Mouse (Mus musculus) heart, adult 10 weeks (tissue): Measurements from ENCODE around the gene 4930433I11Rik. TPM values are rescaled to one million over a fixed set of nuclear protein-coding genes. Genes with fewer than 3 reads are reported as not detected.

ENCODE experiments used
- polyA plus RNA-seq: library from polyadenylated mRNA; stranded (reverse); fragments of 350-450 nt; fragmentation: Illumina TruSeq; extraction: RNeasy Lipid Tissue Mini Kit (QIAGEN cat#74804); gene quantifications from one replicate; pipeline ENCODE4 v1.2.3, GENCODE M21; 2014; ENCODE audit warnings: low read depth, low replicate concordance

Gene 4930433I11Rik
- polyA plus RNA-seq: not detected

DNA sequence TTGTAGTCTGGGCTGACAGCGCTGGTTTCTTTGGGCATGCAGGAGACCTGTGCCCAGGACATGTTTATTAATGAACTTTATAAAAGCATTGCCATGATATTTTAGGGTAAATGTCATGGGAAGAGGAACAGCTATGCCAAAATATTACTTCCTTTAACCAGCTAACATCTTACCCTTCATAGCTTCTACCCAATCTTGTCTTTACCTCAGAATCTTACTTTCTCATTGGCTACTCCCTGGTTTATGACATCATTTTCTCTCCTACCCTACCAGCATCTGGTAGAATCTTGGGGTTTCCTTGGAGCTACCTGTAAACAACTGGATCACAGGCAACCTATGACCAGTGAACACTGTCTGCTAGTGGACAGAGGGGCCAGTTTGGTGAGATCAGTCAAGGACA, at the start of gene 4930433I11Rik:
4930433I11Rik (plus strand) TSS at position 301 of the 400 bp plus-strand sequence.

DNA sequence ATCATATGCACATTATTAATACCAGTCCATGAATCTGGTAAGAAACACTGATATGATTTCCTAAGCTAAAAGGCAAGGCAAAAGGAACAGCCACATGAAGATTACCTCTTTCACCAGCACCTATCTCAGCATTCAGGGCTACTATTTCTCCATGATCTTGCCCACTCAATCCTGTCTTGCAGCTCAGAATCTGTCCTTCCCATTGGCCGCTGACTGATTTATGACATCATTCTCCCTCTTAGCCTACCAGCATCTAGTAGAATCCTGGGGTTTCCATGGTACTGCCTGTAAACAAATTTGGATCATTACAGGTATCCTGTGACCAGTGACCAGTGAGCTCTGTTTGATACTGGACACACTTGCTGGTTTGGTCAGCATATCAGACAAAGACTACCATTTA, 45.1 kb downstream of the 4930433I11Rik start, which contains the start of gene Gm4884:
Gm4884 (plus strand) TSS at position 301 of the 400 bp plus-strand sequence.

Other genes starting within 250 kb of the 4930433I11Rik start
- gene Vstm2b, start 89.2 kb upstream of the 4930433I11Rik start, polyA plus RNA-seq: not detected
- not detected for gene Gm4884, start 45.2 kb downstream of the 4930433I11Rik start, polyA plus RNA-seq
- not detected for gene Gm5592, start 166.3 kb downstream of the 4930433I11Rik start, polyA plus RNA-seq